Mouse (Mus musculus) hindbrain, embryonic 10.5 days (tissue): ENCODE measurements around the gene Pdia2. TPM values are rescaled to one million over a fixed set of nuclear protein-coding genes. Genes with fewer than 3 reads are reported as not detected.
A peak's percentile ranks its signal among the peaks of the same experiment; 100 is the strongest.

Source experiments
- DNase-seq: peaks from one replicate; pipeline ENCODE4 v3.0.0-alpha.2; 2017; ENCODE audit warnings: low spot score
- H3K27ac ChIP-seq: fragments of 300-500 bp; sonication (generic); 2 replicates; pipeline ENCODE4 v1.5.1; 2016; ENCODE audit warnings: mild to moderate bottlenecking, moderate library complexity
- H3K27me3 ChIP-seq: fragments of 300-500 bp; sonication (generic); 2 replicates; pipeline ENCODE4 v1.6.1; 2016; ENCODE audit warnings: mild to moderate bottlenecking; ENCODE audit not compliant: poor library complexity, insufficient read depth, severe bottlenecking
- H3K36me3 ChIP-seq: fragments of 300-500 bp; sonication (generic); 2 replicates; pipeline ENCODE4 v1.6.1; 2016; ENCODE audit warnings: mild to moderate bottlenecking, moderate library complexity
- H3K4me1 ChIP-seq: fragments of 300-500 bp; sonication (generic); replicated peaks from 2 replicates; pipeline ENCODE4 v1.6.1; 2016; ENCODE audit warnings: mild to moderate bottlenecking
- H3K4me3 ChIP-seq: fragments of 300-500 bp; sonication (generic); 2 replicates; pipeline ENCODE4 v1.5.1; 2016; ENCODE audit warnings: mild to moderate bottlenecking, moderate library complexity
- H3K9me3 ChIP-seq: fragments of 300-500 bp; sonication (generic); 2 replicates; pipeline ENCODE4 v1.6.1; 2016; ENCODE audit warnings: mild to moderate bottlenecking, moderate library complexity
- WGBS: fragments of 180-500 bp; shearing (Covaris S2); methylation state at CpG from one replicate; pipeline ENCODE4 v1.1.7; 2016; 5-methylcytosine and 5-hydroxymethylcytosine counted together
- polyA plus RNA-seq: library from polyadenylated mRNA; unstranded; fragments of >200 nt; fragmentation: Nextera tagmentation; extraction: Ambion mirVana; gene quantifications from 2 replicates; pipeline ENCODE4 v1.2.1, GENCODE M21; 2016

Pdia2 gene
- polyA plus RNA-seq: 0.55 and 1.3 TPM in 2 replicates

- no peak within 1 kb of the TSS for H3K27ac ChIP-seq
- WGBS: 82% methylated on average over 4 of the region's 4 CpGs
- H3K36me3 ChIP-seq: peaks cover 54% of the 10 kb centered on the region
- peaks cover 55% of the 10 kb centered on the region for H3K27me3 ChIP-seq
- H3K4me1 ChIP-seq: peaks cover 37% of the 10 kb centered on the region
- DNase-seq: no peak
- peak within 1 kb of the TSS; percentile 64; the same call in 1 of the 2 replicates for H3K4me3 ChIP-seq
- H3K9me3 ChIP-seq: no peaks in the 10 kb centered on the region
Observed at GRCm38 (mm10) chr17:26198892-26199291, at the start of gene Pdia2. Gene Pdia2 (minus strand): TSS chr17:26199087.

DNA sequence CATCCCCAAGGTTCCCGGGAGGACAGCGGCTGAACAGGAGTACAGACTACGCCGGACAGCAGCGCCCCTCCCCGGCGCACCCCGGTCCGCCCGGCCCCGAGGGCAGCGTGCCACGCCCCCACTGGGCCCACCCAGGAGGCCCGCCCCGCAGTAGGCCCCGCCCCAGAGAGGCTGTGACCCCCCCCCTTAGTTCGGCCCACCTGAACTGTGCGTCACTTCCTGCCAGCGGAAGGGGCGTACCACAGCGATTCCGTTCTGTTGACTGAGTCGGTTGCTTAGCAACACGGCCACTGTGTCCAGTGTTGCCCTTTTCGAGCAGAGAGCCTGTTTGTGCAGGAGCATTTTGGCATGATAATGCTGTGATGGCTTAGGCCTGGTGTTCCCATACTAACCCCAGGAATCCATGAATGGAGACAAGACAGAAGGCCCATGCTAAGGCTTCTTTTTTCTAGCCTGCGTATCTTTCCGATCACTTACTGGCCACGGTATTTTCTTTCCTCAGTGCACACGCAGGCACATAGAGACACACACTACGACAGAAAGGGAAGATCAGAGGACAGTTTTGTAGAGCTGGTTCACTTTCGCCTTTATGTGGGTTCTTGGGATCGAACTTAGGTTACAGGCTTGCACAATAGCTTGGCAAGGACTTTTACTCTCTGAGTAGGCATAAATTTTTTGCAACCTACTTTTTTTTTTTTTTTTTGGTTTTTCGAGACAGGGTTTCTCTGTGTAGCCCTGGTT, 45.4 kb upstream of the Pdia2 start, which contains the start of gene Fam234a:
Fam234a (minus strand) TSS at position 142 of the 741 bp plus-strand sequence.
- WGBS: 9% methylated on average over 33 of the region's 33 CpGs
- DNase-seq: peak; percentile 98
- peak within 1 kb of the TSS; percentile 89 for H3K27ac ChIP-seq
- H3K36me3 ChIP-seq: no peaks in the 10 kb centered on the region
- H3K4me3 ChIP-seq: peak within 1 kb of the TSS; percentile 80
- H3K27me3 ChIP-seq: no peaks in the 10 kb centered on the region
- H3K4me1 ChIP-seq: peaks cover 27% of the 10 kb centered on the region
- H3K9me3 ChIP-seq: no peaks in the 10 kb centered on the region

DNA sequence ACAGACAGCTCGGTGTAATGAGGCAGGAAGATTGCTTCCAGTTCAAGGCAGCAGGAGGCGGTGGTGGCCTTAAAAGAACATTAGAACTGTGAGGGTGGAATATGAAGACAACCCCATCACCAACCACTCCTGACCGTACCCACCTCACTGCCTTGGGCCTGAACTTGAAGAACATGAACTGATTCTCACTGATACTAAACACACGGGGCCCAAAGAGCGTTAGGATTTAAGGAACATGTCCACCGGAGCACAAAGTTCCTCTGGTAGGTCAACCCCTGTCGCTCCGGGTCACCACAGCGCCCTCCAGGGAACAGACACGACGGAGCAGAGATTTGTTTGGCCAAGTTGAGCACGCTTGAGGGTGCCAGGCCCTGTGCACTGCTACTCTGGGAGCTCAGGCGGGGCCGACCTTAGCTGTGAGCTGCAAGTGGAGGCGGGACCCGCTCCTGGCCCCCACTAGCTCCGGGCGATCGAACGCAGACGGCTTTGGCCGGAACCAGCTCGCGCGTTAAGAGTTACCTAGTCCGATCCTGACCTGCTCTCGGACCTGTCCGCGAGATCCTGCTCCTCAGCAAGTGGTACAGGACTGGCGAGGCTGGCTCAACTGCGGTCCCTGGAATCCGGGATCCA, 44.7 kb upstream of the Pdia2 start:
- peaks cover 27% of the 10 kb centered on the region for H3K4me1 ChIP-seq
- DNase-seq: no peak

DNA sequence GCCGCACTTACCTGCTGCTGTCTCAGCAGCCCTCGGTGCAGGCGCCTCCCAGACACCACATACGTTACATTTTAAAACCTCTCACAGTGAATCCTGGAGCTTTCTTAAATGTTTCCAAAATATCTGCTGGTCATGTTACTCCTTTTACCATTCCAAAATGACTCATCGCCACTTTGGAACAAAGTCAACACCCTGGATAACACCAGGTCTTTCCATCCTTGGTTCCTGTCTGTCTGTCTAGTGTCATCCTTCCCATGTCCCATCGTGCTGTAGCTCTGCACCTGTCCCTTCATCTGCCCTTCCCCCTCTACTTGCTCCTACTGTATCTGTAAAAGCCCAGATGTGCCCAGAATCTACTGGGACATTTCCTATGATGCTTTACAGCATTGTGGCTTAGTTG, 42.1 kb upstream of the Pdia2 start:
- Histone ChIP-seq H3K27me3 (no peaks in the 10 kb centered on the region), H3K36me3 (no peaks in the 10 kb centered on the region), H3K4me1 (peaks cover 35% of the 10 kb centered on the region), H3K4me3 (no peak overlapping the region), H3K9me3 (no peaks in the 10 kb centered on the region), H3K27ac (no peak overlapping the region)
- WGBS: 86% methylated on average over 6 of the region's 6 CpGs
- DNase-seq: no peak

More for the DNA sequence above, 44.7 kb upstream of the Pdia2 start:
- under 1% methylated on average over 32 of the region's 32 CpGs for WGBS
- H3K9me3 ChIP-seq: no peaks in the 10 kb centered on the region
- H3K27me3 ChIP-seq: no peaks in the 10 kb centered on the region
- H3K36me3 ChIP-seq: no peaks in the 10 kb centered on the region
- H3K4me3 ChIP-seq: peak overlapping the region; percentile 80
- peak overlapping the region; percentile 89 for H3K27ac ChIP-seq

DNA sequence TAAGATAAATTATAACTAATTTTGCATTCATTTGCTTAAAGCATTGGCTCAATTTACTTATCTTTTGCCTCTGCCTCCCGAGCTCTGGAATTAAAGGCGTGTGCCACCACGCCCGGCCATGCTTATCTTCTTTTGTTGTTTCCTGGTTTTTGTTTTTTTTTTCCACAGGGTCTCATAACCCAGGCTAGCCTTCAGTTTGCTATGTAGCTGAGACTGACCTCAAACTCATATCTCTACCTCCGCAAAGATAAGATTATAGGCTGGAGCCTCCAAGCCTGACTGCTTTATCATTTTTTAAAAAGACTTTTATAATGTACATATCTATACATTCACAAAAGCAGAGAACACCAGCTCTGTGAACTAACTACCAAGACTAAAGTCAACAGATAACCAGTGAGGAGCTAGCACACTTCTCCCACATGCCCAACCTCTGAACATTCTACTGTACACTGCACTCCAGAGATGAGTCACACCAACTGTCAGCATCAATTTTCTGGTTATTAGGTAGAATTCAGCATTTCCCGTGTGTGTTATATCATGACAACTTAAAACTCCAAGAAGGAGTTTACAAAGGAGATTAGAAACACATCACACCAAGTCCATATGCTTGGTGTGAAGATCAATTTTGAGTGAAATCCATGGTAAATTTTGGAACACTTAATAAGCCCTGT, 41.4 kb upstream of the Pdia2 start:
- no peak overlapping the region for H3K27ac ChIP-seq
- no peaks in the 10 kb centered on the region for H3K9me3 ChIP-seq
- peaks cover 42% of the 10 kb centered on the region for H3K4me1 ChIP-seq
- H3K4me3 ChIP-seq: no peak overlapping the region
- no peak for DNase-seq
- H3K36me3 ChIP-seq: no peaks in the 10 kb centered on the region
- WGBS: 84% methylated on average over 6 of the region's 6 CpGs
- no peaks in the 10 kb centered on the region for H3K27me3 ChIP-seq

- no peaks in the 10 kb centered on the region for H3K27me3 ChIP-seq
- H3K36me3 ChIP-seq: no peaks in the 10 kb centered on the region
- H3K27ac ChIP-seq: no peak overlapping the region
- peaks cover 41% of the 10 kb centered on the region for H3K4me1 ChIP-seq
- WGBS: 76% methylated on average over 2 of the region's 2 CpGs
- no peak overlapping the region for H3K4me3 ChIP-seq
- DNase-seq: no peak
- no peaks in the 10 kb centered on the region for H3K9me3 ChIP-seq
Observed at GRCm38 (mm10) chr17:26239551-26239950, 40.7 kb upstream of the Pdia2 start.

DNA sequence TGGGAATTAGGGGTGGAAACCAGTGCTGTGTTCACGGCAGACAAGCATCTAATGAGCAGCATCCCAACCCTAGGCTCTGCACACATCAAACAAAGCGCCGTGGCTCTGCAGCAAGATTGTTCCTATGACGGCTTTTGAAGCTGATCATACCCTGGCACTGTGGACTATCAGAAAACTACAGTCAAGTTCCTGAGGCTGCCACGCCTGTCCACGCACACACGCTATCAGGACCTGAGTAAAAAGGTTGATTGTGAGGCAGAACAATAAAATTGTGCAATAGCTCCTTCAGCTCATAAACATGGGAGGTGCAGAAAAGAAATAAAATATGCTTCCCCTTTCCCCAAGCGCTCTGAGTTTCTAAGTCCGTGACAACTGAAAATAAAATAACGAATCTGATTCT, 38.8 kb upstream of the Pdia2 start:
- Histone ChIP-seq H3K9me3 (no peaks in the 10 kb centered on the region), H3K27me3 (no peaks in the 10 kb centered on the region), H3K4me3 (no peak overlapping the region), H3K27ac (no peak overlapping the region), H3K4me1 (peaks cover 22% of the 10 kb centered on the region), H3K36me3 (no peaks in the 10 kb centered on the region)
- 87% methylated on average over 10 of the region's 10 CpGs for WGBS
- DNase-seq: no peak

DNA sequence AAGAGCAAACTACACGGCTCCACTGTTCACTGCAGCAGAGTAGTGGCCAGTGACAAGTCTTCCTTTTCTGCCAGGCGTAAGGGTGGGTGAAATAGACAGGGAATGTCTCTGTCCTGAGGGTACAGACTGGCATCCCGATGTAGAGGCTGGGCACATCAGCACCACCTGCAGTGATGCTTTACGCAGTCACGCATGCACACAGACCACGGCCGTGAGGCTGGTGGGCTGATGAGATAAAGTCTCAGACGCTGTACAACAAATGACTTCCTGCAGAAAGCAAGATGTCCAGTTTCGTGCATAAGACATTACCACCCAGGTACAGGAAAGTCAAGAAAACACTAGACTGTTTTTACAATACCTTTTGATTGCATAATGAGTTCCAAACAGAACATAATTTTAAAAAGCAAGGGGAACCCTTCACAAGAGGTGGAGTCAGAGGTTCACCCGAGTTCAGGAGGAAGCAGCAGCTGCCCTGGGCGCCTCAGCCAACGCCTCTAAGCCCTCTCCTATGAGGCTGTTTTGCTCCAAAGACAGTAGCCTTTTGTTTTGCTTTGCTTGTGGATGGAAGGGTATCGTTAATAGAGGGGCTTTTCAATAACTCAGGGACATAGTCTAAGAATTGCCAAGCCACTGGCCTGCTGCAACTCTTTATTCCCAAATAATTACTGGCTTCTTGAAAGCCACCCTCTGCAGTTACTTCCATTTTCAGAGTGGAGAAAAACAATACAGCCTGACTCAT, 36.4 kb upstream of the Pdia2 start:
- H3K27ac ChIP-seq: peak overlapping the region; percentile 50; the same call in 1 of the 2 replicates
- WGBS: 68% methylated on average over 13 of the region's 13 CpGs
- H3K27me3 ChIP-seq: no peaks in the 10 kb centered on the region
- H3K36me3 ChIP-seq: no peaks in the 10 kb centered on the region
- DNase-seq: no peak
- no peaks in the 10 kb centered on the region for H3K9me3 ChIP-seq
- H3K4me3 ChIP-seq: no peak overlapping the region
- peaks cover 18% of the 10 kb centered on the region for H3K4me1 ChIP-seq

GRCm38 (mm10) chr17:26234386-26234785, 35.5 kb upstream of the Pdia2 start:
- 91% methylated on average over 8 of the region's 8 CpGs for WGBS
- Histone ChIP-seq H3K27ac (no peak overlapping the region), H3K4me3 (no peak overlapping the region), H3K9me3 (no peaks in the 10 kb centered on the region), H3K36me3 (no peaks in the 10 kb centered on the region), H3K4me1 (peaks cover 18% of the 10 kb centered on the region), H3K27me3 (no peaks in the 10 kb centered on the region)
- DNase-seq: no peak

GRCm38 (mm10) chr17:26232863-26233262, 34.0 kb upstream of the Pdia2 start:
- WGBS: 64% methylated on average over 8 of the region's 8 CpGs
- no peaks in the 10 kb centered on the region for H3K27me3 ChIP-seq
- H3K4me3 ChIP-seq: no peak overlapping the region

DNA sequence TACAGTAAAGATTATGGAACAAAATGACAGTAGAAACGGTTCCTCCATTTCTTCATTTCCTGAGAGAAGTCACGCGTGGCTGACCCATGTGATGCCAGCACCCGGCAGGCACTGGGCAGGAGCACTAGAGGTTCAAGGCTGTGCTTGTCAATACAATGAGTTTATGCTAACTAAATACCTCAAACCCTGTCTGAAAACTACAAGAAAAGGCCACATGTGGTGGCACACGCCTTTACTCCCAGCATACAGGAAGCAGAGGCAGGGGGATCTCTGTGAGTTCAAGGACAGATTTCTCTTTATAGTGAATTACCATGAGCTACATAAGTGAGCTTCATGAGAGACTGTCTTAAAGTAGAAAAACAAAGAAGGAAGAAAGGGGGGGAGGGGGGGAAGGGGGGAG, 32.3 kb upstream of the Pdia2 start:
- Histone ChIP-seq H3K4me3 (no peak overlapping the region), H3K36me3 (no peaks in the 10 kb centered on the region), H3K27ac (no peak overlapping the region), H3K9me3 (no peaks in the 10 kb centered on the region), H3K27me3 (no peaks in the 10 kb centered on the region), H3K4me1 (peaks cover 13% of the 10 kb centered on the region)
- no peak for DNase-seq
- 89% methylated on average over 5 of the region's 5 CpGs for WGBS

More at GRCm38 (mm10) chr17:26232863-26233262, 34.0 kb upstream of the Pdia2 start:
- Histone ChIP-seq H3K4me1 (peaks cover 18% of the 10 kb centered on the region), H3K9me3 (no peaks in the 10 kb centered on the region), H3K36me3 (no peaks in the 10 kb centered on the region), H3K27ac (no peak overlapping the region)
- DNase-seq: peak; percentile 8

DNA sequence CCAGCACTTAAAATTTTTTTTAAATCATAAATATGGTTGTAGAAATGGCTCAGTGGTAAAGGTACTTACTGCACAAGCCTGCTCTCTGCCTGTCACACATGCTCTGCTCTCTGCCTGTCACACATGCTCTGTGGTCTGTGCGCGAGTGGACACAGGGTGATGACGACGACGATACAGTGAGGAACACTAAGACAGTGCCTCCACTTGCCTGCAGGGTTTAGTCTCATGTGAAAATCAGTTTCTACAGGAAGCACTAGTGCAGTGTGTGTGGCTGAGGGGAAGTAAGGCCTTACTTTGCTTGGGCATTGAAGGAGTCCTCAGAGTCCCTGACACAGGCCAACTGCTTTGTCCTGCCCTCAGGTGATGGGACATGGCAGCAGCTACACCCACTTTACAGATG, 30.9 kb upstream of the Pdia2 start:
- Histone ChIP-seq H3K27ac (no peak overlapping the region), H3K9me3 (no peaks in the 10 kb centered on the region), H3K4me1 (no peaks in the 10 kb centered on the region), H3K36me3 (no peaks in the 10 kb centered on the region), H3K27me3 (no peaks in the 10 kb centered on the region), H3K4me3 (no peak overlapping the region)
- 93% methylated on average over 5 of the region's 5 CpGs for WGBS
- no peak for DNase-seq
